Mouse (Mus musculus) ovary, adult 18-20 months (tissue): ENCODE results near the gene Arhgef7.
"Not testable (repeated sequence)": the region's sequence is repeated elsewhere in the genome, so short reads cannot be mapped to it uniquely, and the experiment has no call there.

Experiments used
- DNase-seq: peaks from one replicate; pipeline ENCODE4 v3.0.0; 2022; ENCODE audit warnings: low spot score, mixed read lengths

The Arhgef7 gene

DNA sequence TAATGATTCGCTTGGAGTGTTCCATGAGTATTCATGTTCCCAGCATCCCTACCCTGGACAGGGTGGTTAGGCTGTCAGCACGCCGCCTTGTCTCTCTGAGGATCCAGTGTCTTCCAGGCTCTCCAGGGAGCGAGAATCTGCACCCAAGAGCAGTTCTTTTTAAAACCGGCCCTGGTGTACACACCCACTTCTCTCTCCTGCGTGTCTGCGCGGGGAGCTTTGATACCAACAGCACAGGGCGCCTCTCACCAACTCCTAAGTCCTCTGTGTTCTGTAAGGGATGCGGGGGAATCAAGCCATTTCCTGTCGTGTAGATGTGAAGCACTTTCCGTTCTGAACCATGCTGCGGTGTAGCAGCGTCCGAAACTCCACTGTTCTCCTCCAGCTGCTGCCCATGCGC, 107.2 kb downstream of the Arhgef7 start:
- DNase-seq = no peak

- DNase-seq = no peak
Observed at GRCm38 (mm10) chr8:11840174-11840573, 112.7 kb downstream of the Arhgef7 start, which contains the start of gene Tex29. Gene Tex29 (plus strand): TSS chr8:11840474.

- no peak for DNase-seq
Observed at GRCm38 (mm10) chr8:11841571-11841970, 114.0 kb downstream of the Arhgef7 start.

GRCm38 (mm10) chr8:11842757-11843156, 115.2 kb downstream of the Arhgef7 start:
- no peak for DNase-seq

- DNase-seq = no peak
Observed at GRCm38 (mm10) chr8:11843677-11844315, 116.3 kb downstream of the Arhgef7 start.

- DNase-seq = no peak
Observed at GRCm38 (mm10) chr8:11844316-11844685, 116.8 kb downstream of the Arhgef7 start.

DNA sequence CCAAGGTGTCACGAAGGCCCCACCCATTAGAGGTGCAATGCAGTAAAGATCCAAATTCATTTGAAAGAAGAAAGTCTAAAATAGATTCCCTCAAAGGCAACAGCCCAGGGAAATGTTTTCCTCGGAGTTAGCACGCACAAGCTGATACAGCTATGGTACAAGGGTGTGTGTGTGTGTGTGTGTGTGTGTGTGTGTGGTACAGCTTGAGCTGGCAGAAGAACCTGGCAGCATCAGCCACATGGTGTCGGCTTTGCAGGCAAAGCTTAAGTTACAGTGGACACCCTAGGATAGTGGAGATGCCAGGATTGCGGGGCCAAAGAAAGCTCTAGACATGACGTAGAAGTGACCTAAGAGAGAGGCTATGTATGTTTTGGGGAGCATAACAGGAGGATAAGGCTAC, 119.3 kb downstream of the Arhgef7 start:
- DNase-seq = no peak

- no peak for DNase-seq
Observed at GRCm38 (mm10) chr8:11867832-11868231, 140.3 kb downstream of the Arhgef7 start.

- DNase-seq = not testable (repeated sequence)
Observed at GRCm38 (mm10) chr8:11874227-11874626, 146.7 kb downstream of the Arhgef7 start.

- no peak for DNase-seq
Observed at GRCm38 (mm10) chr8:11884646-11885045, 157.1 kb downstream of the Arhgef7 start.
